Mouse (Mus musculus) ES-E14 (cell line): ENCODE measurements around the gene Sh3bgr. TPM values are rescaled to one million over a fixed set of nuclear protein-coding genes. Genes with fewer than 3 reads are reported as not detected.
A peak's percentile ranks its signal among the peaks of the same experiment; 100 is the strongest.

Experiments used
- DNase-seq: peaks from one replicate; pipeline ENCODE4 v3.0.0-alpha.2; 2013; ENCODE audit warnings: low read depth, low spot score
- H3K27ac ChIP-seq: 2 replicates; pipeline ENCODE4 v1.5.1; 2012; ENCODE audit warnings: low read depth, mild to moderate bottlenecking, low read length, moderate library complexity, mixed read lengths; ENCODE audit not compliant: poor library complexity, insufficient read depth, severe bottlenecking
- H3K36me3 ChIP-seq: 2 replicates; pipeline ENCODE4 v1.6.1; 2012; ENCODE audit warnings: mild to moderate bottlenecking, low read length, moderate library complexity, mixed read lengths; ENCODE audit not compliant: control insufficient read depth, poor library complexity, insufficient read depth, severe bottlenecking
- H3K4me1 ChIP-seq, 2 experiments: fragments of 150-350 bp in 1 of 2; sonication (generic) in 1 of 2; 2 replicates each; pipeline ENCODE4 v1.6.1; 2012; ENCODE audit warnings: low read length in 2 of 2, mild to moderate bottlenecking in 1 of 2, mixed read lengths in 1 of 2; ENCODE audit not compliant: control insufficient read depth in 2 of 2, insufficient read depth in 2 of 2, poor library complexity in 1 of 2
- H3K4me3 ChIP-seq, 2 experiments: fragments of 150-350 bp in 1 of 2; sonication (generic) in 1 of 2; 2 replicates each; pipeline ENCODE4 v1.5.1; 2012; ENCODE audit warnings: low read length in 2 of 2, low read depth in 1 of 2, mild to moderate bottlenecking in 1 of 2, mixed read lengths in 1 of 2; ENCODE audit not compliant: insufficient read depth in 1 of 2, poor library complexity in 1 of 2, severe bottlenecking in 1 of 2
- H3K9ac ChIP-seq: 2 replicates; pipeline ENCODE4 v1.6.1; 2012; ENCODE audit warnings: low read depth, mild to moderate bottlenecking, low read length, mixed read lengths; ENCODE audit not compliant: poor library complexity, insufficient read depth, severe bottlenecking
- H3K9me3 ChIP-seq: fragments of 150-350 bp; sonication (generic); 2 replicates; pipeline ENCODE4 v1.6.1; 2012; ENCODE audit warnings: low read depth, mild to moderate bottlenecking, low read length; ENCODE audit not compliant: control insufficient read depth, insufficient read depth
- CHD2 ChIP-seq: IDR thresholded peaks from 2 replicates; pipeline ENCODE4 v1.6.1; 2014; ENCODE audit warnings: mild to moderate bottlenecking, low read depth, low read length, inconsistent platforms
- HCFC1 ChIP-seq: IDR thresholded peaks from 2 replicates; pipeline ENCODE4 v1.6.1; 2012; ENCODE audit warnings: low read length, inconsistent platforms, borderline replicate concordance; ENCODE audit not compliant: insufficient read depth
- MAFK ChIP-seq: IDR thresholded peaks from 2 replicates; pipeline ENCODE4 v1.6.1; 2014; ENCODE audit warnings: mild to moderate bottlenecking, low read depth, low read length, inconsistent platforms; ENCODE audit not compliant: insufficient read depth
- ZC3H11A ChIP-seq: IDR thresholded peaks from 2 replicates; pipeline ENCODE4 v1.6.1; 2012; ENCODE audit warnings: low read depth, mild to moderate bottlenecking, inconsistent platforms, low read length, borderline replicate concordance
- ZNF384 ChIP-seq: IDR thresholded peaks from 2 replicates; pipeline ENCODE4 v1.6.1; 2012; ENCODE audit warnings: low read depth, low read length, inconsistent platforms
- in situ Hi-C, 2 experiments: fragments of 600-800 bp; cut with MboI; formaldehyde crosslinking; loops; one replicate each; pipeline ENCODE4 v1.15.1; 2025; ENCODE audit warnings: low sequenced_read_pairs in 2 of 2, inconsistent platforms in 1 of 2; ENCODE audit not compliant: unreplicated experiment in 2 of 2
- total RNA-seq: library from RNA; depleted of rRNA; stranded (reverse); fragments of 300-350 nt; gene quantifications from 2 replicates; pipeline ENCODE4 v1.2.3, GENCODE M21; 2012

Sh3bgr gene
- total RNA-seq, 1 experiment: 3.2 TPM

- Histone ChIP-seq H3K36me3 (no peaks in the 10 kb centered on the region), H3K4me1 (0 out of 4 replicates have a peak, but pooled peaks cover 0 to 2% of the 10 kb centered on the region in 2 experiments), H3K9me3 (no peaks in the 10 kb centered on the region), H3K9ac (peak within 1 kb of the TSS; percentile 75), H3K4me3 (peak within 1 kb of the TSS; percentile 80 to 93), H3K27ac (no peak within 1 kb of the TSS)
- in situ Hi-C loops: no loop called here
- peak; percentile 99 for DNase-seq
- no peak for TF ChIP-seq ZNF384
- TF ChIP-seq HCFC1: no peak; the same call in 1 of the 2 replicates
- no peak for TF ChIP-seq CHD2
- 0 out of 2 replicates have a peak, but pooled peaks have one; percentile 27 for TF ChIP-seq MAFK
These were observed 8.4 kb upstream of the Sh3bgr start, which contains the start of gene Lca5l for GRCm38 (mm10) chr16:96191531-96192506. Lca5l (minus strand) TSS chr16:96192271.

DNA sequence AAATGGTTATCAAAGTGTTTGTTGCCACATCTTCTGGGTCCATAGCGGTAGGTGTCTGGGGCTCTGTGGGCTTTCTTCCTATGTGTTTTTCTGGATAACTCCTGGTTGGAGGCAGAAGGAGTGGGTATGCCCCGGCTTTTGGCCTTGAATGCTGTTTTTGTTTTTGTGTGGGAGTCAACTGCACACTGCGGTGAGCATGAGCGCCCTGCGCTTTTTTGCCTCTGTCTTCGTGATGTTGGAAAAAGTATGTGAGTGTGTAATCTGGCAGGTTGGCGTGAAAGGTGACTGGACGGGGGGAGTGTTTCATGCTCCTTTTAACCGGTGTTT lies 415 bp downstream of the Sh3bgr start:
- Histone ChIP-seq H3K36me3 (no peaks in the 10 kb centered on the region), H3K9ac (peak overlapping the region; percentile 64), H3K9me3 (no peaks in the 10 kb centered on the region), H3K4me3 (peak overlapping the region; percentile 54 to 56), H3K27ac (no peak overlapping the region), H3K4me1 (peaks cover 0 to 4% of the 10 kb centered on the region in 2 experiments; a peak in 1 of 4 replicates)
- TF ChIP-seq HCFC1: no peak
- TF ChIP-seq MAFK: no peak
- no peak for TF ChIP-seq ZC3H11A
- no peak for TF ChIP-seq CHD2
- TF ChIP-seq ZNF384: no peak
- no peak for DNase-seq
- in situ Hi-C loops: no loop called here

DNA sequence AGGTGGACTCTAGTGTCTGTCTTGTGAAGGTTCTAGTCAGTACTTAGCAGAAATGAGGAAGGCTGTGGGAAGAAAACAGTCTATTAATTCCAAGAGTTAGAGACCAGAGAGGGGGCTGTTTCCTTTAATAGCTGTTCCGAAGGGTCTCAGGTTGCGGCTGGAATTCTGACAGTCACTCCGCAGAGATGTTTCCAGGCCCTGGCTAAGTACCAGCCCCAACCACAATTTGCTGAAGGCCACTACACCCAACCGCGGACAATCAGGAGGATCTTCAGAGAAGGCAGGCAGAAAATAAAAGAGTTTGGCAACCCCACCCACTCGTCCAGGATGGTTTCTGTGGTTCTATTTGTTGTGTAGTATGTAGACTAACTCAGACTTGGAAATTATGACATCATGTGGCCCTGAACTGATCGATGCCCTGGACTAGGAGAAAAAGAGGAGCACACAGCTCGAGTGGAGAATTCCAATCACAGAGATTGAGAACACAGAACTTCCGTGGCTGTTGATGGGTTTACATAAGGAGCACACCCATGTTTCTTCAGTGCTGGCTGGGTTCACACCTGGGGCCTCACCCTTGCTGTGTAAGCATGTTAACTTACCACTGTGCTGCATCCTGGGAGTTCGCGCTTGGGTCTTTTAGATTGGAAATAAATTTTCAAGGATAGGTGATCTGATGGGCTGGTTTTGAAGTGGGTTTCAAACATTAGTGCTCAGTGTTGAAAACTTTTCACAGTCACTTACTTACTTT lies 1.4 kb downstream of the Sh3bgr start:
- no peak for DNase-seq

DNA sequence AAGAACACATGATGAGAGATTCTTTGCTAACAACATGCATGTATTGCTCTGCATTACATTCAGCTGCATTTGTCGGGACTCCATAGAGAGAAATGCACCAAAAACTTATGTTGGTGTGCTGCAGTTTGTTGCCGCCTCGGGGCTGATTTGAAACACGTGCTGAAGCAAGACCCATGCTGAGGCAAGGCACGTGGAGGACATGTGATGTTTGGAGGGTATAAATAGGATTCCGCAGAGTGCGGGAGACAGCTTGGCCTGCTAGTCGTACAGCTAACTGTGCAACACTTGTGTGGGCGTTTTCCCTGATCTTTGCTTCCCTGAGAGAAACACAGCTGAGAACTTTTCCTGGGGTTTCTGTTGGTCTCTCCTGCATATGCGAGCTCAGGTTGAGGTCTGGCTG lies 9.5 kb downstream of the Sh3bgr start:
- in situ Hi-C loops: no loop called here
- H3K9ac ChIP-seq: no peak overlapping the region
- H3K4me3 ChIP-seq: no peak overlapping the region
- TF ChIP-seq HCFC1 (no peak), MAFK (no peak), CHD2 (no peak), ZNF384 (no peak), ZC3H11A (no peak)
- no peaks in the 10 kb centered on the region for H3K4me1 ChIP-seq
- DNase-seq: no peak
- H3K36me3 ChIP-seq: no peaks in the 10 kb centered on the region
- no peak overlapping the region for H3K27ac ChIP-seq
- H3K9me3 ChIP-seq: no peaks in the 10 kb centered on the region

More for the DNA sequence above, 1.4 kb downstream of the Sh3bgr start:
- Histone ChIP-seq H3K9me3 (no peaks in the 10 kb centered on the region), H3K4me1 (peaks cover 0 to 4% of the 10 kb centered on the region in 2 experiments; a peak in 1 of 4 replicates), H3K4me3 (no peak overlapping the region), H3K27ac (no peak overlapping the region), H3K9ac (no peak overlapping the region), H3K36me3 (no peaks in the 10 kb centered on the region)
- in situ Hi-C loops: no loop called here
- no peak for TF ChIP-seq CHD2
- no peak for TF ChIP-seq ZC3H11A
- TF ChIP-seq ZNF384: no peak
- no peak for TF ChIP-seq HCFC1
- TF ChIP-seq MAFK: no peak
